Mouse (Mus musculus) right cerebral cortex, postnatal 36 days (tissue): ENCODE results near the gene Sema3b.

ENCODE experiments used
- DNase-seq, 2 experiments: peaks; one replicate each; pipeline ENCODE4 v3.0.0; 2022; ENCODE audit warnings: low spot score in 2 of 2, mixed read lengths in 1 of 2

The Sema3b gene

GRCm38 (mm10) chr9:107608741-107609432 lies at the start of gene Sema3b:
TSS of gene Sema3b (minus strand) at chr9:107609229.
- no peak for DNase-seq

GRCm38 (mm10) chr9:107658096-107658495 lies 49.1 kb upstream of the Sema3b start:
- DNase-seq, result no peak

- no peak for DNase-seq
These were observed 48.1 kb upstream of the Sema3b start for GRCm38 (mm10) chr9:107657144-107657543.

- no peak for DNase-seq
These were observed 45.6 kb upstream of the Sema3b start for GRCm38 (mm10) chr9:107654585-107654984.

- DNase-seq, result no peak
These were observed 44.4 kb upstream of the Sema3b start for GRCm38 (mm10) chr9:107653474-107653873.

- DNase-seq, result no peak
These were observed 41.9 kb upstream of the Sema3b start for GRCm38 (mm10) chr9:107650708-107651481.

GRCm38 (mm10) chr9:107650225-107650624 lies 41.2 kb upstream of the Sema3b start:
- no peak for DNase-seq

GRCm38 (mm10) chr9:107648767-107649166 lies 39.7 kb upstream of the Sema3b start:
- DNase-seq, result no peak

GRCm38 (mm10) chr9:107646975-107647374 lies 37.9 kb upstream of the Sema3b start:
- DNase-seq, result no peak

GRCm38 (mm10) chr9:107645577-107645976 lies 36.5 kb upstream of the Sema3b start:
- DNase-seq, result no peak

- no peak for DNase-seq
These were observed 36.1 kb upstream of the Sema3b start for GRCm38 (mm10) chr9:107645153-107645510.

GRCm38 (mm10) chr9:107644495-107645152 lies 35.6 kb upstream of the Sema3b start:
- DNase-seq, result peak; percentile 77 to 80

- DNase-seq, result no peak
These were observed 34.6 kb upstream of the Sema3b start for GRCm38 (mm10) chr9:107643544-107644214.

GRCm38 (mm10) chr9:107641666-107642065 lies 32.6 kb upstream of the Sema3b start:
- DNase-seq, result no peak

- DNase-seq, result no peak
These were observed 31.3 kb upstream of the Sema3b start for GRCm38 (mm10) chr9:107640257-107640772.

- no peak for DNase-seq
These were observed 28.0 kb upstream of the Sema3b start for GRCm38 (mm10) chr9:107637070-107637469.

- peak; percentile 88 to 91 for DNase-seq
These were observed 26.4 kb upstream of the Sema3b start, which contains the start of gene Gnai2 for GRCm38 (mm10) chr9:107635279-107636028. TSS of gene Gnai2 (minus strand) at chr9:107635367.

GRCm38 (mm10) chr9:107634406-107635278 lies 25.6 kb upstream of the Sema3b start:
- DNase-seq, result no peak

- DNase-seq, result no peak
These were observed 24.8 kb upstream of the Sema3b start for GRCm38 (mm10) chr9:107633661-107634405.
